Mouse (Mus musculus): ENCODE data around the gene Csf2.

GRCm38 (mm10) chr11:54201881-54202685 is 47.4 kb downstream of the Csf2 start:
- TF ChIP-seq EP300 (optimal IDR thresholded peaks at IDR 0.05) (no peak), CTCF (IDR thresholded peaks at IDR 0.05; ENCODE audit: low read depth) (no peak)

All from stomach, postnatal 0 days (tissue).